Mouse (Mus musculus) limb, embryonic 14.5 days (tissue): ENCODE data around the gene Mlycd. TPM values are rescaled to one million over a fixed set of nuclear protein-coding genes. Genes with fewer than 3 reads are reported as not detected.
A peak's percentile ranks its signal among the peaks of the same experiment; 100 is the strongest.

Source experiments
- ATAC-seq: fragments of 200-750 bp; cut with Nextera tagmentation; 2 replicates; pipeline ENCODE4 v1.8.0; 2017; ENCODE audit warnings: low read depth, moderate number of reproducible peaks, moderate TSS enrichment; ENCODE audit not compliant: low FRiP score
- DNase-seq: peaks from one replicate; pipeline ENCODE4 v3.0.0-alpha.2; 2015; ENCODE audit warnings: low spot score
- H3K27ac ChIP-seq: fragments of 300-500 bp; sonication (generic); replicated peaks from 2 replicates; pipeline ENCODE4 v1.5.1; 2014; ENCODE audit warnings: low read depth, mild to moderate bottlenecking, low read length, moderate library complexity, mixed read lengths
- H3K27me3 ChIP-seq: fragments of 300-500 bp; sonication (generic); 2 replicates; pipeline ENCODE4 v1.6.1; 2014; ENCODE audit warnings: low read length, mixed read lengths; ENCODE audit not compliant: control insufficient read depth, insufficient read depth
- H3K36me3 ChIP-seq: fragments of 300-500 bp; sonication (generic); 2 replicates; pipeline ENCODE4 v1.6.1; 2014; ENCODE audit warnings: mild to moderate bottlenecking, low read length, moderate library complexity, mixed read lengths; ENCODE audit not compliant: control insufficient read depth, insufficient read depth
- H3K4me1 ChIP-seq: fragments of 300-500 bp; sonication (generic); 2 replicates; pipeline ENCODE4 v1.6.1; 2014; ENCODE audit warnings: antibody characterized with exemption, low read length, mixed read lengths; ENCODE audit not compliant: control insufficient read depth, insufficient read depth
- H3K4me2 ChIP-seq: fragments of 300-500 bp; sonication (generic); replicated peaks from 2 replicates; pipeline ENCODE4 v1.6.1; 2014; ENCODE audit warnings: low read depth, mild to moderate bottlenecking, low read length, moderate library complexity; ENCODE audit not compliant: severe bottlenecking
- H3K4me3 ChIP-seq: fragments of 300-500 bp; sonication (generic); replicated peaks from 2 replicates; pipeline ENCODE4 v1.5.1; 2014; ENCODE audit warnings: low read length
- H3K9ac ChIP-seq: fragments of 300-500 bp; sonication (generic); 2 replicates; pipeline ENCODE4 v1.6.1; 2014; ENCODE audit warnings: mild to moderate bottlenecking, low read depth, low read length, moderate library complexity; ENCODE audit not compliant: severe bottlenecking
- H3K9me3 ChIP-seq: fragments of 300-500 bp; sonication (generic); 2 replicates; pipeline ENCODE4 v1.6.1; 2016; ENCODE audit warnings: low read length; ENCODE audit not compliant: control insufficient read depth
- POLR2A ChIP-seq: fragments of 200-500 bp; IDR thresholded peaks from 2 replicates; pipeline ENCODE4 v1.8.0; 2012; ENCODE audit warnings: inconsistent platforms, mild to moderate bottlenecking, moderate library complexity, borderline replicate concordance; ENCODE audit not compliant: insufficient read depth, insufficient read length; ENCODE audit errors: extremely low read depth
- WGBS: fragments of 180-500 bp; shearing (Covaris S2); extraction: QIAGEN DNeasy Blood & Tissue Kit; methylation state at CpG from one replicate; pipeline ENCODE4 v1.1.7; 2014; 5-methylcytosine and 5-hydroxymethylcytosine counted together
- polyA plus RNA-seq, 2 experiments: library from polyadenylated mRNA; depleted of rRNA in 1 of 2; stranded (reverse) in 1 of 2; unstranded in 1 of 2; fragments of >200 nt; fragmentation: Nextera tagmentation in 1 of 2; extraction: Ambion mirVana in 1 of 2; gene quantifications; 2 replicates each; pipeline versions ENCODE4 v1.2.1 to v1.2.3; 2012 to 2014

Gene Mlycd
- polyA plus RNA-seq, 2 experiments = 13.6 to 19.1 TPM

DNA sequence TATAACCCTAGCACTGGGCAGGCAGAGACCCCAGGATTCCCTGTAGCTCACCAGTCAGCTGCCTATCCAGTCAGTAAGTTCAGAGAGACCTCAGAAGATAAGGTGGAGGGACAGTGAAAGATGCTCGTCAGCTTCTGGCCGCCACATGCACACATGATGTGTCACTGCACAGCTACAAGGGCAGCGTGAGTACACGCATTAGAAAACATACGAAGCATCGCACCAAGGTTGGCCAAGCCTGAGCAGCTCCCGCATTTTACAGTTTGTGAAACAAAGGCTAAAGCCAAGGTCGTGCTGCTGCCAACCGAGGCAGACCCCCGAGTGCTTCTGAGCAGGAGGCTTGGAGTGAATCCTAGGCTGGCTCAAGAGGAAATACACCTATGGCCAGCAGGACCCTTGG is 18.9 kb downstream of the Mlycd start:
- TF ChIP-seq POLR2A = no peak
- WGBS = 80% methylated on average over 10 of the region's 10 CpGs
- no peak for DNase-seq
- H3K4me1 ChIP-seq = 0 out of 2 replicates have a peak, but pooled peaks cover 3% of the 10 kb centered on the region
- ATAC-seq = no peak
- H3K9ac ChIP-seq = no peak overlapping the region
- H3K4me2 ChIP-seq = no peak overlapping the region
- H3K9me3 ChIP-seq = no peaks in the 10 kb centered on the region
- H3K27me3 ChIP-seq = no peaks in the 10 kb centered on the region
- no peak overlapping the region for H3K4me3 ChIP-seq
- H3K27ac ChIP-seq = no peak overlapping the region
- peaks cover 29% of the 10 kb centered on the region for H3K36me3 ChIP-seq

- H3K9me3 ChIP-seq = no peaks in the 10 kb centered on the region
- ATAC-seq = no peak
- 68% methylated on average over 7 of the region's 7 CpGs for WGBS
- no peaks in the 10 kb centered on the region for H3K27me3 ChIP-seq
- no peaks in the 10 kb centered on the region for H3K36me3 ChIP-seq
- peaks cover 5% of the 10 kb centered on the region; the same call in 1 of the 2 replicates for H3K4me1 ChIP-seq
- no peak for TF ChIP-seq POLR2A
- H3K4me2 ChIP-seq = no peak overlapping the region
- no peak overlapping the region for H3K9ac ChIP-seq
- no peak overlapping the region for H3K4me3 ChIP-seq
- no peak for DNase-seq
- H3K27ac ChIP-seq = no peak overlapping the region
Measured at GRCm38 (mm10) chr8:119420318-119420717, 25.6 kb downstream of the Mlycd start.

DNA sequence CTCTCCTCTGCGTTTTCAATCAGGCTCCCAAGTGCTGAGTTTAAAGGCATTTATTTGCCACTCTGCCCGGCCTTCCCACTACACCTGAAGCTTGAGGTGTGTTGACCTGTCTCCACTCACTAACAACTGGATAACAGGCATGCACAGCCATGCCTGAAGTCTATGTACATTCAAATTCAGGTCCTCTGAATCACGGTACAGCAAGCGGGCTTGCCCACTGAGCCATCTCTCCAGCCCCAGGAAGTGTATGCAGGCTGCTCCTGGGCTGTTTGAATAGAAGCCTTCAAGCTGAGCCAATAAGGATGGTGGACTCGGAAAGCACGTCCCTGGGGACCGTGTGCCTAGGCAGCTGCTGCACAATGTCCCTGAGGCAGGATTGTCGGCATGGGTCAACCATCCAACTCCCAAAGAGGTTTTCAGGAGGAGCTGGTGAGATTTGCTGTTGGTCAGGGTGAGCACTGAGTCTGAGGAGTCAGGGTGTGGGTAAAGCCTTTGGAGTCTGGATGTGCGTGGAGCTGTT is 27.0 kb downstream of the Mlycd start:
- DNase-seq (no peak), ATAC-seq (no peak)
- 63% methylated on average over 9 of the region's 9 CpGs for WGBS
- Histone ChIP-seq H3K9me3 (no peaks in the 10 kb centered on the region), H3K36me3 (no peaks in the 10 kb centered on the region), H3K9ac (no peak overlapping the region), H3K4me1 (peaks cover 5% of the 10 kb centered on the region; the same call in 1 of the 2 replicates), H3K27ac (no peak overlapping the region), H3K27me3 (no peaks in the 10 kb centered on the region), H3K4me3 (no peak overlapping the region), H3K4me2 (no peak overlapping the region)
- TF ChIP-seq POLR2A = no peak

- no peak for TF ChIP-seq POLR2A
- H3K4me3 ChIP-seq = no peak overlapping the region
- no peaks in the 10 kb centered on the region for H3K9me3 ChIP-seq
- no peak for DNase-seq
- H3K27ac ChIP-seq = no peak overlapping the region
- H3K27me3 ChIP-seq = no peaks in the 10 kb centered on the region
- 65% methylated on average over 9 of the region's 9 CpGs for WGBS
- no peak overlapping the region for H3K9ac ChIP-seq
- peaks cover 5% of the 10 kb centered on the region; the same call in 1 of the 2 replicates for H3K4me1 ChIP-seq
- H3K4me2 ChIP-seq = no peak overlapping the region
- ATAC-seq = no peak
- H3K36me3 ChIP-seq = no peaks in the 10 kb centered on the region
Measured at GRCm38 (mm10) chr8:119422123-119422711, 27.5 kb downstream of the Mlycd start.

GRCm38 (mm10) chr8:119423631-119424141 is 29.0 kb downstream of the Mlycd start:
- Histone ChIP-seq H3K36me3 (no peaks in the 10 kb centered on the region), H3K4me2 (no peak overlapping the region), H3K4me1 (peaks cover 5% of the 10 kb centered on the region; the same call in 1 of the 2 replicates), H3K9me3 (no peaks in the 10 kb centered on the region), H3K9ac (no peak overlapping the region), H3K27me3 (no peaks in the 10 kb centered on the region), H3K27ac (no peak overlapping the region), H3K4me3 (no peak overlapping the region)
- TF ChIP-seq POLR2A = no peak
- ATAC-seq (peak; percentile 16; the same call in 1 of the 2 replicates), DNase-seq (no peak)
- WGBS = 41% methylated on average over 9 of the region's 9 CpGs
